Mouse (Mus musculus) left cerebral cortex, postnatal 10 days (tissue): ENCODE measurements at regions not wholly inside any gene's neighbourhood (a gene's known extent, or its start where the extent isn't known, plus 50 kb on each side); places are given as distances from the start of the nearest gene placed in this dataset.

ENCODE experiments used
- DNase-seq, 2 experiments: peaks; one replicate each; pipeline ENCODE4 v3.0.0; 2021 to 2022; ENCODE audit warnings: low spot score in 2 of 2, mixed read lengths in 1 of 2; ENCODE audit errors: extremely low spot score in 1 of 2
- intact Hi-C: fragments of 180-260 bp; cut with DNase I; formaldehyde crosslinking; loops from one replicate; pipeline ENCODE4 v1.15.1; 2025

DNA sequence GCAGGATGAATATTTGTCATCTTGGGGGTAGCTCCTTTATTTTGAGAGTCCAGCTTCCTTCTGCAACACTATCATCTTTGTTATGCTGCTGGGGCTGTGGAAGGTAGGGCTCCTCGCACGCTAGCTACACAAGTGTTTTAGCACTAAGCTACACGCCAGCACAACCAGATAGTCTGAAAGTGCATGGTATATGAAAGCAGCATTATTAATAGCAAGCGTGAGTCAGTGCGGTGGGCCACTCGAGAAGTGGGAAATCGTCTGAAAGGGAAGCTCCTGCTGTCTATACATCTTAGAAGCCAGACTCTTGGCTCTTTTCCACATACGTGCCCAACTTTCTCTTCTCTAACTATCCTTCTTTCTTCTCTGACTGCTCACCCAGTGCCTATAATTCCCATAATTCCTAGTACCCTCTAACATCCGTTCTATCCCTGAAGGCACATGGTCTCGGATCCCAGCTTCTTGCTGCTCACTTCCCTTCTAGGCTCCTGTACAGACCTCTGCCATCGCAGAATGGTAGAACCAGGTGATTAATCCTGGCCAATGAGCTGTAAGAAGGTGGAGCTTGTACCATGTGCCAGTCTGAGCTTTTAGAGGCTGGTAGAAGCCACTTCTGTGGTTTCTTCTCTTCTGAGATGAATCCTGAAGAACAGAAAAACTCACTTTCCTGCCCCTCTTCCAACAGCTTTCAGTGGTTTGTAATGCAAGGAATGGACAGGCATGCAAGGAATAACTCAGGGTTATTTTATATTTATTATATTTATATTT, 55.5 kb downstream of the E030025P04Rik start:
- intact Hi-C loops = no loop called here
- DNase-seq = no peak

DNA sequence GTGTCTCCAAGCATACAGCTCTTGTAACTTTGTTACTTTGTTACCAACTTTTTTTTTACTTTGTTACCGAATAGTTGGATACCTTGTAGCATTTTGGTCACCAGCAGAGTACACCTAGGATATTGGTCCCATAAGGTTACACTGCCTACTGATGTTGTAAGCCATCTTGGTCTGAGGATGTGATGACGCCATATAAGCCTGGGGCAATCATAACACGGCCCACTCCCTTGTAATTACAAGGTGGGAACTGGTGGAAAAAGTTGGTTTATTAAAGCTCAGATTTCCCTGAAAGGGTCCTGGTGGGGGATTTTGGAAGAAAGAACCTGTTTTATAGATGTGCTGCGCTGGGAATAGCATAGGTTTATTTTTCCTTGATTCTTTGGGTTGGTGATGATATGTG, 62.2 kb downstream of the E030025P04Rik start:
- no peak for DNase-seq
- intact Hi-C loops = no loop called here

- DNase-seq = no peak
- intact Hi-C loops = no loop called here
Observed at GRCm38 (mm10) chr11:109081454-109081853, 62.7 kb downstream of the E030025P04Rik start.

DNA sequence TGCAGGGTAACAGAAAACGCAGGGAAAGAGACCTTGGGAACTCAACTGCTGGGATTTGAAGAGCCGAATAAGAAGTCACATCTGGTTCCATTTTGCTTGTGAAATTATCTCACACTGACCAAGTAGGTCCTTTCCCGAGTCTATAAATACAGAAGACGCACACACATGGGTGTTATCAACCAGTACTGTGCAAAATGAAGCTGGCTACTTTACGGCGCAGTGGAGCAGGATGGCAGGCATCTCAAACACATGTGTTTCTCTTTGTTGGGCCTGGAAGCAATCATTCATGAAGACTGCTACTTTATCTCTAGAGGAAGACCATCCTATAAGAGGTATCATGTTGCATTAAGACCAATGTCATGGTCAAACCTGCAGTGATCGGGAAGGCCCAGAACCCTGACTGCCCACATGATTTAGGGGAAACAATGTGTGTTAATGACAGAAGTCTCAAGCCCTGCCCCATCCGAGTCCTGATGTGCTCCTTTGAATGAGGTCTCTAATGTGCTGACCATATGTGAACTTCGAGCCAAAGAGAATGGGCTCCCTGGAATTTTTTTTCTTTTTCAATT, 63.2 kb downstream of the E030025P04Rik start:
- intact Hi-C loops = no loop called here
- DNase-seq = no peak

- intact Hi-C loops = no loop called here
Observed at GRCm38 (mm10) chr11:109079466-109079865, 64.7 kb downstream of the E030025P04Rik start.

GRCm38 (mm10) chr11:109076587-109077417, 67.4 kb downstream of the E030025P04Rik start:
- intact Hi-C loops = no loop called here
- no peak for DNase-seq

More at GRCm38 (mm10) chr11:109079466-109079865, 64.7 kb downstream of the E030025P04Rik start:
- peak in 1 of 2 experiments; percentile 23 for DNase-seq

GRCm38 (mm10) chr11:109071340-109071739, 72.8 kb downstream of the E030025P04Rik start:
- no peak for DNase-seq

GRCm38 (mm10) chr11:109070412-109070811, 73.8 kb downstream of the E030025P04Rik start:
- peak in 1 of 2 experiments; percentile 41 for DNase-seq
- intact Hi-C loops = no loop called here

More at GRCm38 (mm10) chr11:109071340-109071739, 72.8 kb downstream of the E030025P04Rik start:
- intact Hi-C loops = no loop called here

GRCm38 (mm10) chr11:109069326-109069709, 74.9 kb downstream of the E030025P04Rik start:
- intact Hi-C loops = no loop called here
- no peak for DNase-seq

GRCm38 (mm10) chr11:109068371-109069325, 75.5 kb downstream of the E030025P04Rik start:
- DNase-seq = peak; percentile 16 to 74
- intact Hi-C loops = no loop called here

DNA sequence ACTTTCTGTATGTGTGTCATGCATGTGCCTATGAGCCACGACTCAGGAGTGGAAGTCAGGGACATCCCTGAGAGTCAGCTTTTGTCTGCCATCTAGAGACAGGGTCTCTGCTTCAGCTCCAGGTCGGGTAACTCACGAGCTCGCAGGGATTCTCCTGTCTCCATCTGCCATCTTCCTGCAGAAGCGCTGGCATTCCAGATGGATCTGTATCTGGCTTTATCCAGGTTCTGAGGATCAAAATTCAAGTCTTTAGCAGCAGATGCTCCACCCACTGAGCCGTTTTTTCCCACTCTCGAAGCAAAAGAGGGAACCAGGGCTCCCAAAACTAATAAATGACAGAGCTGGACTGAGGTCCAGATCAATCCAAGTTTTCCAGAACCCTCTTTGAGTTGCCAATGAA, 76.4 kb downstream of the E030025P04Rik start:
- no peak for DNase-seq
- intact Hi-C loops = no loop called here

- DNase-seq = peak; percentile 40 to 54
- intact Hi-C loops = no loop called here
Observed at GRCm38 (mm10) chr11:109061971-109062370, 82.2 kb downstream of the E030025P04Rik start.

GRCm38 (mm10) chr11:109060527-109060908, 83.7 kb downstream of the E030025P04Rik start:
- intact Hi-C loops = no loop called here
- no peak for DNase-seq

GRCm38 (mm10) chr11:109059863-109060526, 84.2 kb downstream of the E030025P04Rik start:
- intact Hi-C loops = no loop called here
- DNase-seq = no peak

- intact Hi-C loops = no loop called here
- DNase-seq = no peak
Observed at GRCm38 (mm10) chr11:109058021-109058420, 86.1 kb downstream of the E030025P04Rik start.

GRCm38 (mm10) chr11:109048257-109049101, 95.7 kb downstream of the E030025P04Rik start:
- DNase-seq = no peak
- intact Hi-C loops = no loop called here

DNA sequence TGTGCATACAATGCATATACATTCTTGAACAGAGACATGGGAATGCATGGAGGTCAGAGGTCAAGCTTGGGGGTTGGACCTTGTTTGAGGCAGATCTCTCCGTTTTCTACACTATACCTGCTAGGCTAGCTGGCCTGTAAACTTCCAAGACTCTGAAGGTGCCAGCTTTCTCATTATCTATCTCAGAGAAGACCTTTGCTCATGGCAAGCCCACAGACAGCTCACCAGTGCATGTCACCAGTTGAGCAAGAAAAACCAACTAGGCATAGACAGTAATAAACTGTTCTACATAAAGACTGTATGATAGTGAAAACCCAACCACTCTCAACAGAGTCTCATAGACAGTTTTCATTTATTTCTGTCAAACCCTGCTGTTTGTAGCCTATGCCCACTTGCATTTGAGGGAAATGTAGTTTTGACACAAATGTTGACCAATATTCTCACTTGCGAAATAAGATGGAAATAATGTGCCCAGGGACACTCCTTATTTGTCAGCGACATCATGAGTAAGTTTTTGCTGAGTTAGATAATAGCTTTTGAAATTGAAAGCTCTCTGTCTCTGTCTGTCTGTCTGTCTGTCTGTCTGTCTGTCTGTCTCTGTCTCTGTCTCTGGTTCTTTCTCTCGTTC, 96.6 kb downstream of the E030025P04Rik start:
- DNase-seq = no peak
- intact Hi-C loops = no loop called here
